Mouse (Mus musculus) liver, postnatal 0 days (tissue): ENCODE data around the gene Tbc1d5.

Source experiments
- CTCF ChIP-seq: sonication (generic); IDR thresholded peaks from 2 replicates; pipeline ENCODE4 v1.5.1; 2016; ENCODE audit warnings: antibody characterized with exemption, low read depth
- EP300 ChIP-seq: IDR thresholded peaks from 2 replicates; pipeline ENCODE4 v1.6.1; 2016; ENCODE audit warnings: antibody characterized with exemption, low read depth, mild to moderate bottlenecking

DNA sequence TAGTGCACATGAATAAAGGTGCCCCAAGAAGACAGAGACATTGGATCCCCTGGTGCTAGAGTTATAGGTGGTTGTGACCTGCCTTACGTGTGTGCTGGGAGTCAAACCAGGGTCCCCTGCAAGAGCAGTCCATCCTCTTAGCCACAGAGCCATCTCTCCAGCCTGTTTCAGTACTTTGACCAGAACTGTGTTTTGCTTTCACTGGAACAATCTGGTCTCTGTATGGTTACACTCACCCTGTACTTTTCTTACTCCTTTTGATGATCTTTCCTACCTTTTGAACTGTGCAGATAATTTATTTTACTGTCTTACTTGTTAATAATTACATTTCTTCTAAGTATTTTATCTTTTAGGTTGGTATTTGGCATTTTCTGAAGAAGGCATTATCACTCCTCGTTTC, 387.5 kb downstream of the Tbc1d5 start:
- TF ChIP-seq CTCF (no peak), EP300 (no peak)
